Mouse (Mus musculus) adrenal gland (tissue): ENCODE measurements at regions not wholly inside any gene's neighbourhood (a gene's known extent, or its start where the extent isn't known, plus 50 kb on each side); places are given as distances from the start of the nearest gene placed in this dataset.
"Not testable (repeated sequence)": the region's sequence is repeated elsewhere in the genome, so short reads cannot be mapped to it uniquely, and the experiment has no call there.

Experiments used
- intact Hi-C: fragments of 180-260 bp; cut with DNase I; formaldehyde crosslinking; loops from one replicate; pipeline ENCODE4 v1.15.1; 2025

GRCm38 (mm10) chr12:93152618-93153245 lies 1303.8 kb upstream of the Sel1l start:
- intact Hi-C loops: no loop called here

- intact Hi-C loops: no loop called here
Measured at GRCm38 (mm10) chr12:93151530-93151929, 1302.6 kb upstream of the Sel1l start.

DNA sequence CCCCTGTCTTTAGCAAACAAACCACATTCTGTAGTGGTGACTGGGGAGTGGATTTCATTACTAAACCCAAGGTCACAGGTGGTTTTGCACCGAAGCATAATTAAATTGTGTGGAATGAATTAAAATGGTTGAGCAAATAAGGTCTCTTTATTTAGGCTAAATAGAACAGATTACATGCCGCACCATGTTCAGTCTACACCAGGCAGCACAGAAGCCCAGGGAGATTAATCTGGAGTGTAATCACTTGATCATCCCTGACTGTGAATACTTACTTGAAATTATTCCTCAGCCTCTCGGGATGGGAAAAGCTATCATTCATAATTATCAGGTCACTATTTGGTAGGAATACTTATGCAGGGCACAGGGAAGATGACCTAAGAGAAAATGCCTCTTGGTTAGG lies 1293.3 kb upstream of the Sel1l start:
- intact Hi-C loops: no loop called here

DNA sequence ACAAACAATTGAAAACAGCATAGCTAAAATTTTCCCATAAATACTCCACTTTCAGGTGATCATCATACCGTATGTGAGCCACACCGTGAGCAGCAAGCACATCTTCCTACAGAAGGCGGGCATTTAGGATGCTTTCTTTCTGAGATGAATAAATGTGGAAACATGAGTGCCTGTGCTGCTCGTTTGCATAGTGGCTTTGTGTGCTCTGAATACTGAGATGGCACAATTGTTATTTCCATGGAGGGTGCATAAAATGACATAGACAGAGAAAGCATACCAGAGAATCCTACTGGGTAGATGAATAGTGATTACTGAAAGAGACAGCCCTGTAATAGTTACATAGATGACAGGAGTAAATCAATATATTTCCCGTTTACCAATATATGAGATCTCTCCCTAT lies 1287.4 kb upstream of the Sel1l start:
- intact Hi-C loops: no loop called here

DNA sequence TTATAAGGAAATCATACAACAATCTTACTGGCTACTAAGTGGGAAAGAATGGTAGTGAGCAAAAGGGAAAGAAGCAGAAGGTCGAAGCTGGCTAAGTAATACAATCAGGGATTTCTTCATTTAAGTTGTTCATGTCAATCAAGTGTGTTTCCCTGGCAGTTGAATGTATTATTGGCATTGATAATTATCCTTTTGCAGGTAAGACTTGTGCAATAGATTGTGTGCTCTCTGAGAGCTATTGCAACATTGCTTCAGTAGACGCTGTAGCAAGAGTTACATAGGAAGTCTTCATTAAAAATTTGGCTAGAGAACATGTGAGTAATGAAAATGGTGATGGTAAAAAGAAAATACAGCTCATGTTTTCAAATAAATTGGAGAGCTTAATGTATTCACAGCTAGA lies 1273.3 kb upstream of the Sel1l start:
- intact Hi-C loops: no loop called here

- intact Hi-C loops: no loop called here
Measured at GRCm38 (mm10) chr12:93088031-93088790, 1239.3 kb upstream of the Sel1l start.

DNA sequence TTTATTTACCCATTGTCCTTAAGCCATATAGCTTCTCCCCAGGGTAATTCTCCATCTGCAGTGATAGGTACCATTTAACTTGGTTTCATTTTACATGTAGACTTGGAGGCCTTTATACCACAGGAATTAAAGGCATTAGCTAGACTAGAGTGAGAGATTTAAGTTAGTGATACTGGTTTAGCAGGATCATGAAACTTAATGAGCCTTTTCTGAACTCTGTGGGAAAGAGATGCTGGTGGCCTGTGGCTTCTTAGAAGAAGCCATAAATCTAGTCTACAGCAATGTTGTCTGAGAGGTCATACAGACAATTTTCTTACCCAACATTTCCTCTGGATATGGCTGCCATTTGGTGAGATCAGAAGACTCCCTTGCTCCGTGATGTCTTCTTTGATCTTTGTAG lies 1214.9 kb upstream of the Sel1l start:
- intact Hi-C loops: no loop called here

- intact Hi-C loops: no loop called here
Measured at GRCm38 (mm10) chr12:93019633-93020032, 1170.7 kb upstream of the Sel1l start.

- intact Hi-C loops: no loop called here
Measured at GRCm38 (mm10) chr12:93011583-93011982, 1162.6 kb upstream of the Sel1l start.

DNA sequence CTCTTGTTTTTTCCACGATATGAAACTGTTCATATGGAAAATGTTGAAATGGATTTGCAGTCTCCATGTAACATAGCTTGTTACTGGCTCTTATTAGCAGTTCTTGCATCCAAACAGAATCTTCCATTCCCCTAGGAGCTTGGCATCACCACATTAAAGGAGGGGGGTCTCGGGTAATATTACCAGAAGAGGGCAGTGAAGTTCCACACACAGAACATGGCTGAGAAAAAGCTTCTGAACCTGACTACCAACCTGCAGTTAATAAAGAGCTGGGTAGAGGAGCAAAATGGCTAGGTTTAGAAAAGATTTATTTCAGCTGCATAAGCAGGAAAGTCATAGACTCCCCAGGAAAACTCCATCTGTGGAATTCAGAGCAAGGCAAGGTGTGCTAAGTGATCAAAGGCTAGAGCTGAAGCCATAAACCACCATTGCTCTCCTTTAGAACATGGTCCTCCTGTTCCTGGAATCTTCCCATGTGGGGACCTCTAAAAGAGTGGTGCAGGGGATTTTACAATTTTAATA lies 1157.9 kb upstream of the Sel1l start:
- intact Hi-C loops: no loop called here

DNA sequence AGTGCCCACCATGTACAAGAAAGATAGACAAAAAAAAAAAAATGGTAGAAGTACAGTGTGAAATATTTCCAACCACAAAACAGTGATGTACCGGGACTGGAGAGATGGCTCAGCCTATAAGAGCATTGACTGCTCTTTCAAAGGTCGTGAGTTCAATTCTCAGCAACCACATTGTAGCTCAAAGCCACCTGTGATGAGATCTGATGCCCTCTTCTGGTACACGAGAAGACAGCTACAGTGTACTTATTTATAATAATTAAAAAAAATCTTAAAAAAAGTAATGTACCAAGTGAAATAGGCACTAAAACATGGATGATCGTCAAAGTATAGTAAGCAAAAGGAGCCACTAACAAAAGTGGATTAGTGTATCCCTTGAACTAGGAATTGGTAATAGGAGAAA lies 1154.2 kb upstream of the Sel1l start:
- intact Hi-C loops: no loop called here

GRCm38 (mm10) chr12:92975698-92976097 lies 1126.7 kb upstream of the Sel1l start:
- intact Hi-C loops: no loop called here

DNA sequence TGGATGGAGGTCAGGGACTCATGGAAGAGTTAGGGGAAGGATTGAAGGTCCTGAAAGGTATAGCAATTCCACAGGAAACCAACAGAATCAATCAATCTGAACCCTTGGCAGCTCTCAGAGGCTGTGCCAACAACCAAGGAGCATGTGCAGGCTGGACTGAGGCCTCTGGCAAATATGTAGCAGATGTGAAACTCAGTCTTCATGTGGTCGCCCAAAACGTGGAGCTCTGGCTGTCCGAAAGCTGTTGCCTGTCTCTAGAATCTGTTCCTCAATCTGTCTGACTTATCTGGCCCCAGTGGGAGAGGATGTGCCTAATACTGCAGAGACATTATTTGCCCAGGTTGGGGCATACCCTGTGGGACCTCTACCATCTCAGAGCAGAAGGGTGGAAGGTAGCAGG lies 1095.4 kb upstream of the Sel1l start:
- intact Hi-C loops: no loop called here

DNA sequence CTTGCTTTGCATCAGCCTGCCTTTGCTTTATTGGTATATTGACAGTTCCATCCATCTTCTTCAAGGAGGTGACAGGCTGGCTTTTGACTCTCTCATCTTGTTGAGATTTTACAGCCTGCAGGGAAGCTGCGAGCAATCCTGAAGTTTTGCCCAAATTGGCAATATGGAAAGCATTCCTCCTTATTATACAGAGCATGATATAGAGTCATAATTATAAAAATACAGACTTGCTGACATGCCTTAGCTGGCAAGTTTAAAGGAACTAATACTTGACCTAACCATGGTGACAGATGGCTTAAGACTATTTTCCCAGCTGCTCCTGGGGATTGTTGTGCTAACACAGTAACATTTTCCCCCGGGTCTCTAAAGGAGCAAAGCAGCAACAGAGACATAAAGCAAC lies 1078.6 kb upstream of the Sel1l start:
- intact Hi-C loops: no loop called here

GRCm38 (mm10) chr12:92926942-92927341 lies 1078.0 kb upstream of the Sel1l start:
- intact Hi-C loops: no loop called here

GRCm38 (mm10) chr12:92919920-92920319 lies 1071.0 kb upstream of the Sel1l start:
- intact Hi-C loops: no loop called here

DNA sequence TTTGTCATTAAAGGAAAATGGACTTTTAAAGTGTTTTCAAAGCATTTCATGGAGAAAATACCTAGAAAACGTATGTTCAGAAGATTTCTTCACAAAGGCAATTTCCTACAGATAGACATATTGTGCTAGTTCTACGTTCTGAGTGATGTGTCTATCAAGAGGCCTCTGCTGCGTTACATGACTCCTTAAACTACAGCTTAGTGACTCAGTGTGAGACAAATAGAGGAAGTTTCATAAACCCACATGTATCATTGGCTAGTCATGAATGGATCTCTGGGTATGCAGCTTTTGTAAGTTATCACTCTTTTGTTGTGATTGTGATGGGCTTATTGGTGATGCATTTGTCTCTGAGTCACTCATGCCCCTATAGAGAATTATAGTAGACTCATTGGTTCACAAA lies 1067.3 kb upstream of the Sel1l start:
- intact Hi-C loops: no loop called here

DNA sequence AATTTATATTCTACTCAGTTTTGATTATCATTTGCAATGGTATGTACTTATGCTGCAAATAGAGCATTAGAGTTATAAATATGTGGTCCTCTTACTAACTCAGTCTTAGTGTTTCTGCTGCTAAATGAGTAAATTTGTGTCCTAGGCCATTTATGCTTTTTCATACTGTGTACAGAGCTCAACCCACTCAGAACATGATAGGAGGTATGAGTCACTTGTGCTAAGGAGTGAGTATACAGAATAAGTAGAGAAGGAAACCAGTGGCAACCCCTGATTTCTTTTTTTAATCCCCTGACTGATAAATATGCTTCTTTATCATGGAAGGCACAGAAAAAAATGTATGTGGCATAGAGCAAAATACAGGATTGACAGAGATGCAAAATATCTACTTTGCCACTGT lies 1066.8 kb upstream of the Sel1l start:
- intact Hi-C loops: no loop called here

GRCm38 (mm10) chr12:92915203-92915602 lies 1066.2 kb upstream of the Sel1l start:
- intact Hi-C loops: no loop called here

DNA sequence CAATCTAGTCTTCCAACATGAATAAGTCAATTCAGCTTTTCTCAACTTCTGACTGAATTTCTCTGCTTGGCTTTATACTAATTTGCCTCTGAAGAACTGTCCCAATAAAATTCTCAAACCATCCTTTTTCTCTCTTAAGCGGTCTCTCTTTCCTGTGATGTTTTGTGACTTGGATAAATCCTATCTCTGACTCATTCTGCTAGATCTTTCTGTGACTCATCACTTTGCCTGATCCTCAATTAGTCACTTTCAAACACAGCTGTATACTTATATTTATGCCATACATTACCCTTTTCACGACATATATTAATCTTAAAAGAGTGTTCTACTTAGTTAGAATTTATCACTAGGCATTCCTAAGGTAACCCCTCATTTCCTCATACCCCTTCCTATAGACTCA lies 1055.4 kb upstream of the Sel1l start:
- intact Hi-C loops: no loop called here

DNA sequence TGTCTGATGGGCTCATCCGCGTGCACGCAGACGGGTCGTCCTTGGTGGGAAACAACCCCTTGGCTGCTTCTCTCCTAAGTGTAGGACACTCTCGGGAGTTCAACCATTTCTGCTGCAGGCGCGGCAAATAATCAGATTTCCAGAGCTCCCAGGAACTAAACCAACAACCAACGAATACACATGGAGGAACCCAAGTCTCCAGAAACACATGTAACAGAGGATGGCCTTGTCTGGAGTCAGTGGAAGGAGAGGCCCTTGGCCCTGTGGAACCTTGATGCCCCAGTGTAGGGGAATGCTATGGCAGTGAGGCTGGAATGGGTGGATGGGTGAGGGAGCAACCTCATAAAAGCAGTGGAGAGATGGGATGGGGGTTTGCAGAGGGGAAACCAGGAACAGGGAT lies 1043.4 kb upstream of the Sel1l start:
- intact Hi-C loops: loop anchor here (1.0 kb wide), 1 partner anchor 10 kb away; no protein-coding TSS in a partner anchor

DNA sequence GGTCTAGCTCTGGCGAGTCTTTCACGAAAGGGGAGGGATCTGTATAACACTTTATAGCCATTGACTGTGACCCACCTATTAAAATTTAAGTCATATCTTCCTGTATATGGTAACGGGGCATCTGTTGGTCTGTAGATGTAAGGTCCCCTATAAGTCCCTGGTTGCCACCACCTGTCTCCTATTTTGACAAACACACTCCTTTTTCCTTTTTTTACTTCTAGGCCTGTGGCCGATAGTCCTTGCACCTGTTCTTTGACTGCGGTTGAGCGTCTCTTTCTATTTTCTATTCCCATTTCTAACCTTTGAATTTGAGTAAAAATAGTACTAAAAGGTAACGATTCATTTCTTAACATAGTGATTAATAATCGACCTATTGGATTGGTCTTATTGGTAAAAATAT lies 1042.7 kb upstream of the Sel1l start:
- intact Hi-C loops: loop anchor here (1.0 kb wide), 1 partner anchor 9 kb away; no protein-coding TSS in a partner anchor

DNA sequence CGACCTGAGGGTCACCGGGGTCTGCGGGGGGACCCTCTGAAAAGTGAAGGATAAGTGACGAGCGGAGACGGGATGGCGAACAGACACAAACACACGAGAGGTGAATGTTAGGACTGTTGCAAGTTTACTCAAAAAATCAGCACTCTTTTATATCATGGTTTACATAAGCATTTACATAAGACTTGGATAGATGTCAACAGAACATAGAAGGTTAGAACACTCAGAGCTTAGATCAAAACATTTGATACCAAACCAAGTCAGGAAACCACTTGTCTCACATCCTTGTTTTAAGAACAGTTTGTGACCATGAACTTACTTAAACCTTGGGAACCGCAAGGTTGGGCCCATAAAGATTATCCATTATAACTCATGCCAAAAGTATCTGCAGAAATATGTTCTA lies 1042.2 kb upstream of the Sel1l start:
- intact Hi-C loops: not testable (repeated sequence)
